Mouse (Mus musculus): ENCODE measurements at regions not wholly inside any gene's neighbourhood (a gene's known extent, or its start where the extent isn't known, plus 50 kb on each side); places are given as distances from the start of the nearest gene placed in this dataset.

DNA sequence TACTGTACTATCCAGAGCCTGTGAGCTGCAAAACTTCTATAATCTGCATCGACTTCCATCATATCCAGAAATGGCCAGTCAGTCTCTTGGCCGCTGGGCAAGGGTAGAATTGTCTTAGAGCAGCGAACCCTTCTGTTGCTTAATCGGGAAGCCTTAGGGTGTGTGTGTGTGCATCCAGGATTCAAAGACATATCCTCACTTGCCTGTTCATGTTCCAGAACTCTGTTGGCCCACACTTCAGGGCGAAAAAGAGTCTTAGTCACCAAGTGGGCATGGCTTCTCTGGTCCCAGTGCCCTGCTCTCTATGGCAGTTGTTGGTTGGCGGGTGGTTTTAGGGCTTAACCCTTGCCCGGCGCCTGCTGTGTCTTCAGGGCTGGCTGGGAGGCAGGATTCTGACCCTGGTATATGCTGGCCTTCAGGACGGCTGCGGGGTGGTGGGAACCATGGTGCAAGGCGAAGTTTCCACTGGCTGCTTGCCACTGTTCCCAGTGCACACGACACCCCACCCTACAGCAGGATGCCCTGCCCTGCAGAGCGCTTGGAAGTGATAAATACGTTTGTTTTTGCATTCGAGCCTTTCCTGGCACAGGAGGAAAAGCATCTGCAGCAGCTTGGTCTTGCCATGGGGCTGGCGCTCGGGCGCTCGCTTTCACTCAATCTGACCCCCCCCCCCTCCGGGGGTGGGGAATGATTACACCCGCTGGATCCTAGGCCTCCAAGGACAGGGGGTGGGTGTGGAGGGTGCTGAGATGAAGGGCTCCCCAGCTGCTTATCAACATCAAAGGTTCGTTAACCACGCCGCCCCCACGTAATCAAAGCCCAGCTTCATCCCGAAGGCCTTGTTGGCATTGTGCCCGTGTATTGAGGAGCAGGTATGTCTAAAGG is 54.9 kb upstream of the Itga6 start:
- no peak for DNase-seq (ENCODE audit: low read depth, low spot score)

DNA sequence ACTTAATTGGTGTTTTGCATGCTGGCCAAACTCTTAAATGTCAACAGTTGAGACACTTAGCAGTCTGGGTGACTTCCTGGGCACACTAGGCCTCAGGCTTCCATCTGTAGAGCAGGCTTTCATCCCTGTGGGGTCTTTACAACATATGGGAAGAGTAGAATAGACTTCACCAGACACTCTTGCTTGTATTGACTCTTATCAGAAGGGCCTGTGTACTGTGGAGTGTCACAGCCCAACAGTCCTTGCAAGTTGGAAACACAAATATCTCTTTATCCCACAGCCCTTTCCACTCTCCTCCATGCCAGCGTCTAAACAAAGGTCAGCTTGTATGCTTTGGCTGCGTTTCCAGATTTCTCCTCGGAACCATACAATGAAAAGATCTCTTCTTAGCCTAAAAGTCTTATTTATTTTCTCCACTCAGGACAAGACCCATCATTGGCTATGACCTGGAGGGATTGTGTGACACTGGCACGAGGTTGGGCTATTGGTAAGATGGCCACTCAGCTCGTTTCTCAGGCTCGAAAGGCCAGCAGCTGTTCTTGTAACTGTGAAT is 50.6 kb upstream of the Itga6 start:
- DNase-seq (ENCODE audit: low read depth, low spot score) = no peak
